Mouse (Mus musculus) layer of hippocampus, adult 2 months (tissue): ENCODE data around the gene Nr1h4. TPM values are rescaled to one million over a fixed set of nuclear protein-coding genes. Genes with fewer than 3 reads are reported as not detected.
"Not testable (repeated sequence)": the region's sequence is repeated elsewhere in the genome, so short reads cannot be mapped to it uniquely, and the experiment has no call there.

Experiments used
- DNase-seq, 2 experiments: peaks; one replicate each; pipeline ENCODE4 v3.0.0; 2022; ENCODE audit warnings: low spot score in 2 of 2
- H3K27ac ChIP-seq: fragments of 200-600 bp; 2 replicates; pipeline ENCODE4 v1.8.1; 2022
- H3K4me3 ChIP-seq: fragments of 200-600 bp; 2 replicates; pipeline ENCODE4 v1.8.1; 2022; ENCODE audit warnings: mild to moderate bottlenecking
- CTCF ChIP-seq: fragments of 200-600 bp; conservative IDR thresholded peaks from 2 replicates; pipeline ENCODE4 v1.8.1; 2022; ENCODE audit warnings: antibody characterized with exemption, mild to moderate bottlenecking, moderate library complexity
- long read RNA-seq, 2 experiments: library from polyadenylated mRNA; stranded (forward); transcript quantifications; one replicate each; pipeline ENCODE4 v2.0.0; 2021; ENCODE audit warnings: borderline mapping rate in 2 of 2
- total RNA-seq, 2 experiments: library from RNA; stranded (reverse); gene quantifications; 2 replicates each; pipeline ENCODE4 v1.2.3; 2021

The Nr1h4 gene
- under 1 TPM in 1 of 2 experiments, not detected in 1; 0.25 TPM for total RNA-seq
- long read RNA-seq, experiment 1 = 0 reads
- long read RNA-seq, experiment 2 = 0 reads

GRCm38 (mm10) chr10:89532929-89533727 lies at the start of gene Nr1h4:
Nr1h4 (minus strand) TSS chr10:89533585.
- H3K27ac ChIP-seq = no peak within 1 kb of the TSS
- no peak for TF ChIP-seq CTCF
- peak within 1 kb of the TSS; percentile 36; the same call in 1 of the 2 replicates for H3K4me3 ChIP-seq
- DNase-seq = no peak

- Histone ChIP-seq H3K4me3 (no peak overlapping the region), H3K27ac (no peak overlapping the region)
- DNase-seq = no peak
- TF ChIP-seq CTCF = no peak
Observed at GRCm38 (mm10) chr10:89578801-89579200, 45.4 kb upstream of the Nr1h4 start.

DNA sequence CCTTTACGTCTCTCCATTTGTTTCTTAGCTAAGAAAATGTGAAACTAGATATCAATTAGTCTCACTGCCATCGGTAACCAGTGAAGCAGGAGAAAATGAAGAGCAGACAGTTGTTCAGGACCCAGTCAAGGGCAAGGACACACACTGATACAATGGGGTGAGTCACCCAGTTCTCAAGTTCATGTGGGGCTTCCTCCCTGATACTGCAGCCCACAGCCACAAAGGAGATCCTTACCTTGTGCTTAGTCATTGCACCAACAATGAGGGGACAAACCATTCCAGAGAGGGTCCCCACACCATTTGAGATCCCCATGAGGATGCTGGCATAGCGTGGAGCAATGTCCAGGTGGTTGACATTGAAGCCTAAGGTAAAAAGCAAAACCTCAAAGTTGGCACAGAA lies 44.3 kb upstream of the Nr1h4 start:
- no peak for TF ChIP-seq CTCF
- Histone ChIP-seq H3K27ac (no peak overlapping the region), H3K4me3 (no peak overlapping the region)
- no peak for DNase-seq

- DNase-seq = no peak
- TF ChIP-seq CTCF = no peak
- Histone ChIP-seq H3K4me3 (no peak overlapping the region), H3K27ac (no peak overlapping the region)
Observed at GRCm38 (mm10) chr10:89573421-89573820, 40.0 kb upstream of the Nr1h4 start.

GRCm38 (mm10) chr10:89572946-89573345 lies 39.6 kb upstream of the Nr1h4 start:
- DNase-seq = no peak
- TF ChIP-seq CTCF = no peak
- Histone ChIP-seq H3K27ac (no peak overlapping the region), H3K4me3 (no peak overlapping the region)

GRCm38 (mm10) chr10:89567391-89567790 lies 34.0 kb upstream of the Nr1h4 start:
- Histone ChIP-seq H3K4me3 (no peak overlapping the region), H3K27ac (no peak overlapping the region)
- no peak for DNase-seq
- no peak for TF ChIP-seq CTCF

GRCm38 (mm10) chr10:89565301-89566022 lies 32.1 kb upstream of the Nr1h4 start:
- DNase-seq = no peak
- Histone ChIP-seq H3K4me3 (no peak overlapping the region), H3K27ac (no peak overlapping the region)
- TF ChIP-seq CTCF = no peak

DNA sequence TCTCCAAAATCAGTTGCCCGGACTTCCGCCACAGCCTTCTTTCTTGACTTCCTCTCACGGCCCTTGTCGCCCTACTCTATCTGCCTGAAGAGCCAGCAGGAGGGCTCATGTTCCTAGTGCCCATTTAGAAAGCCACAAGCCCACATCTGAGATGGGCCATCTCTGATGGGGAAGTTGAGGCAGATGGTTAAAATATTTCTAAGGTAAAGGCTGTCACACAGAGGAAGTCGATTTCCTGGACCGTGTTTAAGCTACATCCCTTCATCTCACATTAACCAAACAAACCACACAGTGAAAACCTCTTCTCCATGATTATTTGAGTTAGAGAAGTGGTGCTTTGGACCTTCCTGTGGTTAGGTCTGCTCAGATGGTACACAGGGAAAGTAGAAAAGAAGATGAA lies 28.7 kb upstream of the Nr1h4 start:
- Histone ChIP-seq H3K4me3 (no peak overlapping the region), H3K27ac (no peak overlapping the region)
- DNase-seq = no peak
- TF ChIP-seq CTCF = no peak

- DNase-seq = no peak
- no peak overlapping the region for H3K27ac ChIP-seq
- no peak overlapping the region for H3K4me3 ChIP-seq
- TF ChIP-seq CTCF = no peak
Observed at GRCm38 (mm10) chr10:89559351-89559750, 26.0 kb upstream of the Nr1h4 start.

GRCm38 (mm10) chr10:89554885-89555284 lies 21.5 kb upstream of the Nr1h4 start:
- H3K27ac ChIP-seq, H3K4me3 ChIP-seq, DNase-seq: not testable (repeated sequence)

DNA sequence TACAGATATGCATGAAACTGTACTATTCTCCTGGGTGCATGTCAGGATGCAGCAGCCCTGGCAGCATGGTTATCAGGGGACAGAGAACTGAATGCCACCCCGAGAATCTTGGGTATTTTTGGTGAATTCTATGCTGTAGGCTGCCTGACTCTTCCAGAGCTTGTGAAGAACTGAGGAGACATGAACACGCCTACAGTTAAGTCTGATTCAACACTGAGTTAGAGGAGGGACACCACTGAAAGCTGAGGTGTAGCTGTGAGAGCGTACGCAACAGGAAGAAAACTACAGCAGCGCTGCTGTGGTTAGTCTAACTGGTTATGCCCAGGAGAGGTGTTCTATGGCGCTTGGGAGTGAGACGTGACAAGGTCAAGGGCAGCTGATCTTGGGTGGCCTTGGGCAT lies 20.5 kb upstream of the Nr1h4 start:
- H3K27ac ChIP-seq, H3K4me3 ChIP-seq, DNase-seq: not testable (repeated sequence)

GRCm38 (mm10) chr10:89553015-89553414 lies 19.6 kb upstream of the Nr1h4 start:
- no peak overlapping the region for H3K27ac ChIP-seq
- no peak for DNase-seq
- no peak overlapping the region for H3K4me3 ChIP-seq
- no peak for TF ChIP-seq CTCF

- peak in 1 of 2 experiments; percentile 22 for DNase-seq
- no peak overlapping the region for H3K27ac ChIP-seq
- no peak for TF ChIP-seq CTCF
- no peak overlapping the region for H3K4me3 ChIP-seq
Observed at GRCm38 (mm10) chr10:89551657-89552056, 18.3 kb upstream of the Nr1h4 start.

- no peak for DNase-seq
- no peak for TF ChIP-seq CTCF
- H3K27ac ChIP-seq = no peak overlapping the region
- H3K4me3 ChIP-seq = no peak overlapping the region
Observed at GRCm38 (mm10) chr10:89548028-89548427, 14.6 kb upstream of the Nr1h4 start.
